Mouse (Mus musculus) spleen, adult 12 weeks (tissue): ENCODE results near the gene Slc2a13.

Experiments used
- DNase-seq: peaks from one replicate; pipeline ENCODE4 v3.0.0; 2022; ENCODE audit warnings: low spot score

The Slc2a13 gene

DNA sequence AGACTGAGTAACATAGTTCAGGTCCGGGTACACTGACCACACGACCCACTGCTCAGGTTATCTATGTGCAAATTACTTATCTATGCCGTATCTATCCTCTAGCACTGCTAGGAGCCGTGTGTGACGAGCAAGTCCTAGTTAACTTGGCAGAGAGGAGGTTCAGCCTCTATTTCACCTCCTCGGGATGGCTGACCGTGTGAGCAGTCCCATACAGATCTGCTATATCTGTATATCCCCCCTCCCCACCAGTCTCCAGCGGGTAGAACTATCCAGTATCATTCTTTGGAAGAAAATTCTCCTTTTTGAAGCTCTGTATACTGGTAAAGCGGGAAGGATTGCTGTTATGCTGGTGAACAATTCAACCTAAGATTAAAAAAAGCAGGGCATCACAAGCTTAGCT is 70.8 kb downstream of the Slc2a13 start:
- no peak for DNase-seq

DNA sequence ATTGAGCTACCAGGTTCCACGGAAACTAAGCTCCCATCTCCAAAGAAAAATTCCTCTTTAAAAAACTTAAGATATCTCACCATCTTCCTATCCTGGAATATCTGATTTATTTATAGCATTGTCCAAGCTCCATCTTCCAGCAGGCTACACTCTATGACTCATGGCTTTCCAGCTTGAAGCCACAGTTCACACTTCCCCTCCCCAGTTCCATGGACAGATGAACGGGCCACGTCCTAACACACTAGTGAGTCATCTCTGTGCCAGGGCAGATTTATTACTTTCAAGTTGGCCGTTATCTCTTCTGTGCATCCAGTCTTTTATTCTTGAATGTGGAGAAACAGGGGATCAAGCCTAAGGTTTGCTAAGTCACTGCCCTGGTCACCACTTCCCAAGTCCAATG is 78.0 kb downstream of the Slc2a13 start:
- DNase-seq, result no peak

DNA sequence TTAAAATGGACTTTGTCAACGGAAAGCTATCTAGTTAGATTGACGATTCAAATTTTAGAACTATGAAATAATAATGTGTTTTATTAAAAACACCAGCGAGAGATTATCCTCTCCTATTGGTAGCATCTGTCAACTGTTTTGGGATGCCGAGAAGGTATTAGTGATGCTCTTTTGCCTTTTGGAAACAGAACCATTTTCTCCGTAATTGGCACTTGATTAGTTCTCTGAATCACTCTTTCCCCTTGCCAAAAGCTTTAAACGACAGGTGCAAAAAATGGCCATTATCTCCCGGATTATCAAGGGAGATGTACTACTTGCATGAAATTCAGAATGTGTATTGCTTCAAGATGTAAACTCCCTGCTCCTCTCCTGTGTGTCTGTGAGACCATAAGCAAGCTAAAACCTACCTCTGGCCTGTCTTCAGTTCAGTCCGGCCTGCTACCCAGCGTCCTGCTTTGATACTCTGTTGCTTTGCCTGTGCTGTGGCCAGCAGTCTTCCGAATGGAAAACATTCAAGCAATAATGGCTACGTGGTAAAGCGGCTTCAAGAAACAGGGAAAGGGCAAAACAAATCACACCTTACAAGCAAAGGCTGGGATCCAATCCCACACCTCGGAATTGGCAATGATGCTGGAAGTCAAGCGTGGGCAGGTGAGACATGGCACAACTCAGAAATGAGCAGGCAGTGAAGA is 93.0 kb downstream of the Slc2a13 start:
- no peak for DNase-seq

DNA sequence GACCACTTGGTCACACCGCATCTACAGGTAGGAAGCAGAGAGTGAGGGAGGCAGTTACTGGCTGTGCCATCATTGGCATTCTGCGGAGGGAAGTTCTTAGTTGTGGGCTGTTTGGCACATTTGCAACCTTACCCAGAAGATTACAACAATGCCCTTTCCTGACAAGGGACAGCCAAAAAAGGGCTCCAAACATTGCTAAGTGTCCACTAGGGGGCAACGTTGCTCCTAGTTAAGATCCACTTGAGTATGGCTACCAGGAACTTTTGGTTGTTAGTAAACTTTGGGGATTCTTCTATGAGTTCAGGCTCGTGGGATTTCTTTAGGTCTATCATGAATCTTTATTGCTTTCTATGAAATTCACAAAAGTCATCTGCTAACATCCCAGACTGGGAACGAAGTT is 95.3 kb downstream of the Slc2a13 start:
- DNase-seq, result no peak

DNA sequence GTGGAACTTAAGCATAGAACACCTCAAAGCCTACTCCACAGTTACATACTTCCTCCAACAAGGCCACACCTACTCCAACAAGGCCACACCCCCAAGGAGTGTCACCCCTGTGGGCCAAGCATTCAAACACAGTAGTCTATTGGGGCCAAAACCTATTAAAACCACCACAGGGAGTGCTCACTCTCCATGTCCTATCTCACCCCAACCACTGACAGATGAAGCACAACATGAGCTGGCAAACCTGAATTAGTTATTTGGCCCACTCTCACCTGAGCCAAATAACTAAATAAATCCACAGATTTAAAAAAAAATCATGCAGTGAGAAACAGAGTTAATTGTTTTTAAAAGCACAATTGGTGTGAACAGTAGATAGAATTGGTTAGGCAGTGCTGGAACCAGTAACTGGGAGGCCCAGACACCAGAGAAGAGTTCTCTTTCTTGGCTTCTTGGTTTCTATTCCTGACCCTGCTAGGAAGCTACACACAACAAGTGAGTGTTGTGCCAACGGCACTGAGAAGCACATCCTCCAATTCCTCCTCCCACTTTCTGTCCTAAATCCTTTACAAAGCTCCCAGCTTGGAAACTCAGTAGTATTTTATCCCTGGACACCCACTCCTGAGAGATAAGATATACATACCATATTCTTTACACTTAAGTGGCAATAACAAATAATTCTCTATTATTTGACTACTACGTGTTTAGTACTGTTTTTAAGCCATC is 99.2 kb downstream of the Slc2a13 start:
- no peak for DNase-seq

DNA sequence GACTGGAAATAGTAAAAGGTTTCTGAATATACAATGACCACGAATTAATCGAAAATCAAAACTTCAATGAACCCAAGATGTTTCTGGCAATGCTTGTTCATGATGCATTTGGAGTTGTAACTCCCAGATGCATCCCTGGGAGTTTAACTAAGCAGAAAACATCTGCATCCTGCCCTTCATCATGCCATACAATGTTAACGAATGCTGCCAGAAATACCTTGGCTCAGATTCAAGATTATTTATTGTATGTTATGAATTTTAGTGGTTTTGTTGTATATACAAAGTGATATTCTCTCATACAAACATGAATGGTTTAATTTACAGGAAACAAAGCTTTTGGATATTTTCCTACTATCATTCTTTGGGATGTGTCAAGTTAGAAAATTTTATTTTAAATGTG is 107.7 kb downstream of the Slc2a13 start:
- no peak for DNase-seq

DNA sequence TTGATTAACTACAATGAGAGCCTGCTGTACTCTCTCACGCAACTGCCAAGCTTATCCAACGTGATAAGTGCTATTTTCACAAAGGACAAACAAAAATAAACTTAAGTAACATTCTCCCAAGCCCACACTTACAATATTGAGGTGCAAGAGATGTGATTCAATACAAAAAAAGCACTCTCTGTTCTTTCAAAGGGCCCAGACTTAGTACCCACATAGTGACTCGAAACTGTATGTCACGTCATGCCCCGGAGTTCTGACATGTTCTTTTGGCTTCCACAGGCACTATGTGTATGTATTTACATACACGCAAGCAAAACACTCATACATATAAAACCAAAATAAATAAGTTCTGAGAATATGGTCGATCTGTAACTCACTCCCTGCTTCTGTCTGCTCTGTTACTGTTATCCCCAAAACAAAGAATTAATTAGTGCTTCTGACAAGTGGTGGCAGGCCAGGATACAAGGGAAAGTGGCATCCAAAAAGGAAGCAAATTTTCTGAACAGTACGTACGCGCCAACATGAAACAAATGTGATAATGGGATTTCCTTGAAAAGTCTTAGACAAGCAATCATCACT is 109.1 kb downstream of the Slc2a13 start:
- no peak for DNase-seq

DNA sequence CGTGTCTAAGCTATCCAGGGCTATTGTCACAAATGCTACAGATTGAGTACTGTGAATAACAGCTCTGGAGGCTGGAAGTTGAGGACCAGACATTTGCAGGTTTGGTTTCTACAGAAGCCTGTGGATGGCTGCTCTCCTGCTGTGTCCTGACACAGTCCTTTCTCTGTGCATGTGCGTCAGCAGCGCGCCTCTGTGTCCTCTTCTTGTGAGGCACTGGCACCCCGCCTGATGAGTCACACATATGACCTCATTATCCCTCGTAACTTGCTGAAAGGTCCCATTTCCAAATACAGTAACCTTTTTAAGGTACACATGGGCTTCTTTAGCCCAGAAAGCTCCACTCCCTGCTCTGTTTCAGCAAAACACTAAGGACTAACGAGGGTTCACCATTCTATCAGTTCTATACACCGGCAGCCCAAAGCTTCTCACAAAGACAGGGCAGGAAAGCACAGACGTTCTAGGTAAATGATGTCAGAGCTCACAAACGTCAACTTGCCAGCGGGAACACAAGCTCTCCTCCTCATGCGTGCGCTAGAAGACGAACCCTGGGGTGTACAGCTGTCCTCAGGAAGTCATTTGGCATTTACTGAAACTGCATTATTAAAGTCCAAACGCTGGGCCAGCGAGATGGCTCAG is 109.9 kb downstream of the Slc2a13 start:
- no peak for DNase-seq

DNA sequence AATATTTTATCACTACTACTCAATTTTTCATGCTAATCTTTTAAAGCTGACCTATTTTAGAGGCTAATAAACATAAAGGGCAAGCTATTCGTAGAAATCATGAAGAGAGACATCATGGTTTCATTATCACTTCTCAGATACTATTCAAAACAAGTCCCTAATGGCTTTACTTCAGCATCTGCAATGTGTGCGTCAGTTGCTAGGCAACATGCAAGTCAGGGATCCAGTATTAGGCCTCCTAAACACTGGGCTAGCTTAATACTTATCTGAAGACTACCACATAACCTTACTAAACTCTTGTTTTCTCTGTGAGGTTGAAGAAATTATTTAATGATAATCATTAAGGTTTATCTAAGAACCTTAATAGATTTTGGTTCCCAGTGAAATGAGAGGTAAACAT is 111.1 kb downstream of the Slc2a13 start:
- no peak for DNase-seq

DNA sequence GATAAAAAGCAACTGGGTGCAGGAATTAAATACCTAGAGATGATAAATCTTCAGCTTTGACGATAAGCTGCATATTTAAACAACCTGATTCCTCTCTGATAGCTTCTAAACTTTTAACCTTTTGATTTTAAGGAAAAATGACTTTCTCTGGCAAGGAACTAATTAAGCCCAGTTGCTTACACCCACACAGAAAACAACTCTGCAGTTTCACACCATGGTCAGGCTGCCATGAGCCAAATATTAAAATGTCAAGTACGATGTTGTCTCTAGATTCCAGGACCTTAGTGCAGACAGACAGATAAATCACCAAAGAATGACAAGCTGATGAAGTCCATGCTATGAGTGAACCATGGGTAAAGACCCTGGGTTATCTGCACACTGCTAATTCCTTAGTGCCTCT is 115.9 kb downstream of the Slc2a13 start:
- DNase-seq, result no peak

DNA sequence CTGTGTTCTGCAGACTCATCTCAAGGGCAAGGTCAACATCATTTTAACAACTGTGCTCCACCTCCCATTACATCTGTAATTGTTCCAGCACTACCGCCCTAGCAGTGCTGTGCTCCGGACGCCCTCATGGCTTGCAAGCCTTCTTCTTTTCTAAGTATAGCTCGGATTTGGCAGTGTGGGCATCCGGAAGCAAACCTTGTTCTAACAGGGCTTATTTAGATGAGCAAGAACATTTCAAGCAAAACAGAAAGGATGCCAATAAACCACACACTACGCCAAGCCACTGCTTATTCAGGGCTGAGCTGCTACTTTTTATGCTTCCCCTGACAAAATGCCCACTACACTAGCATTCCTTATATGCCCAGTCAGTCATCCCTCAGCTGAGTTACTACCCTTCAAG is 127.7 kb downstream of the Slc2a13 start:
- no peak for DNase-seq

DNA sequence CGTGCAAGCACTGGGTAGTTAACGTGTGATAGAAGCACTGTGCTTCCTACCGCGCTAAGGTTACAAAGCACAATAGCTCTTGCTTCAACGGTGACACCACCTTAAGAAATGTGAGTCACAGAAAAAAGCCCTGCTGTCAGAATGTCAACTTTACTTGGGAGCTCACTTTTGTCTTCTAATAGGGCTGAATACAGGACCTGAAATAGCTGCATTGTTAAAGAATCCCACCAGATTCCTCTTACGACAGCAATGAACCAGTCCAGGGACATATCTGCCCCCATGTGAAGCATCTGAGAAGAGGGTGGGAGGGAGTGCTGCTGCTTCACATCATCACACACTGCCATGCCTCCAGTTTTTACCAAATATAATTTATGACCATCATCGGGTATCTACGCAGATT is 129.6 kb downstream of the Slc2a13 start:
- no peak for DNase-seq

DNA sequence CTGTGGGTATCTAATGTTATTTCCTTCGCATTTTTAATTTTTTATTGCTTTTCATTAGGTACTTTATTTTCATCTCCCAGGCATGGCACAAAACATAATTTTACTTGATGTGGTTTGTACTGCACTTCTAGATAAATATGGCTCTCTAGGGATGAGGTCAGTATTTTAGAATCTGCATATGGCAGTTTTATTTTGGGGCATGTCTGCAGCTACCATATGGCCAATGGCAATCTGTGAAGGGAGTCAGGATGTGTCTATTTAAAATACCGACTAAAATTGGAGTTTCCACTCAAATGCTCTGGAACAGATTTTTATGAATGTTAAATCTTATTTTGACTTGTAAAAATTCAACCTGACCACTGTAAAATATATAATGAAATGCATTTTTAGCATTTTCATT is 133.2 kb downstream of the Slc2a13 start:
- no peak for DNase-seq

DNA sequence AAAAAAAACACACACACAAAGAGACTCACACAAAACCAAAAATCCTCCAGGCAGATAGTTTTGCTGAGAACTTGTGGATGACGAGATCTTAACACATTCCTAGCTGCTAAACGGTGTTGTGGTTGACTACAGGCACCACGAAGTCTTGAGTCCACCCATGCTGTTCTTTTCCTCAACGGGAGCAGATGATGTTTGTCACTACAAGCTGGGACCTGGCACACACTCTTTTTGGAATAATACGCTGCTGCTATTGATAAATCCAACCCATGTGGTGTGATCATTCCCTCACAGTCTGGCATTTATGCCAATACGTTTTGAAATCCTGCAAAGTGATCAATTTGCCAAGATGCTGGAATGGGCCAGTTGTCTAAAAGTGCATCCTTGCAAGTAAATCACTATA is 147.6 kb downstream of the Slc2a13 start:
- DNase-seq, result no peak

DNA sequence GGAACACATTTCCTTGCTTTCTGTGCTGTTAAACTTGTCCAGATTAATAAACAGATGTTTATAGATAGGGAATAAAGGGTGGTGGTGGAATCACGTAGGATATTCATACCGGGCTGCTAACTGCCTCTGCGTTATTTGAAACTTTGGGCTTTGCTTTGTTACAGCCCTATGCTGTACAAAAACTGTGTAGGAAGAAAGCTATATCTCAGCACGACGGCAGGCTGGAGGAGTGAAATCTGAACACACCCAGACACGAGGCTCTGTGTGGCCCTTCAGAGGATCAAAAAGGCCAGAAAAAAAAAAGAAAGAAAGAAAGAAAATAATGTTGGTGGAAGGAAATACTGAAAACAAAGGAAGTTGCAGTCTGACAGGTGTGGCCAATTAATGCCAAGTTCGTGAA is 166.1 kb downstream of the Slc2a13 start:
- no peak for DNase-seq

DNA sequence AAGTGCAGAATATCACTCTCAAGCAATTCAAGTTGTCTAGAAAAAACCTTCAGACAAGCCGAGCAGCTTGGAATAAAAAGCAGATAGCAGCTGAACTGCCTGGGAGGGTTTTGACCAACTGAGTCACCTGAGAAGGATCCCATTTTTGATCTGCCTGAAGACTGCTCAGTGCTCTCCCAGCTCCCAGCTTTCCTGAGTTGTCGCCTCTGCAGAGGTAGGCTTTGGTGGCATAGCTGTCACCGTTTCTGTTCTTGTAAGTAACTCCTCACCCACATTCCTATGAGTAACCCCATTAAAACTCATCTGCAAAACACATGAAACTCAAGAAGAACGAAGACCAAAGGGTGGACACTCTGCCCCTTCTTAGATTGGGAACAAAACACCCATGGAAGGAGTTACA is 177.9 kb downstream of the Slc2a13 start:
- no peak for DNase-seq

DNA sequence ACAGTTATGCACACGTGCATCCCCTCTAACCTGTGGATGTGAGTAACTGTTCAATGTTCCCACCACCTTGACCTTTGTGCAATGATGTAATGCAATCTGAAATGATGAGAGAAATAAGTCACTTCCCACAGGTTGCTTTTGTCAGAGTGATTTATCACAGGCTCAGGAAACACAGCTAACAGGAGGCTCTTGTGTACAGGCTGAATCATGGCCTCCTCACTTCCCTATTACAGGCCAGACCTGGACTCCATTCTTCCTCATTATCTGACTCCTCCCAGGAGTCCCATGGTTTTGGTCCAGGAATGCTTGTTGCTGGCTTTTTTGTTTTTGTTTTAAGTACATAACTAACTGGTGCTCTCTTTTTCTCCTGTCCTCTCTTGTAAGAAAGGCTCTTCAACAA is 189.4 kb downstream of the Slc2a13 start:
- DNase-seq, result no peak

DNA sequence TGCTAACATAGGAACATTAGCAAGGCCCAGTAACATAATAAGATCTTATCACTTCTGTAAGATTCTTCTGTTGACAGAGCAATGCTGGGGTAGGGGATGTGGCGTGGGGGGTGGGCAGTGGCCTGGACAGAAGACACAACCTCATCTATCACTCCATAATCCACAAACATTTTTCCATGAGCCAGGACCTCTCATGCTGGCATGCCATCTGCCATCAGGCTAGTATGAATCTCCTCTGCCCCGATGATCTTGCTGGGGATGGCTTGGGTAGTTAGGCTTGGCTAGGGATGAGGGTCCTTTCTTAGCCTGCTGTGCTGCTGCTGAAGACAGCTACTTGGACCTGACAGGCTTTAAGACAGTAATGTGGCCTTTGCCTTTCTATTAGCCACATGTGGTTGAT is 190.5 kb downstream of the Slc2a13 start:
- DNase-seq, result no peak

DNA sequence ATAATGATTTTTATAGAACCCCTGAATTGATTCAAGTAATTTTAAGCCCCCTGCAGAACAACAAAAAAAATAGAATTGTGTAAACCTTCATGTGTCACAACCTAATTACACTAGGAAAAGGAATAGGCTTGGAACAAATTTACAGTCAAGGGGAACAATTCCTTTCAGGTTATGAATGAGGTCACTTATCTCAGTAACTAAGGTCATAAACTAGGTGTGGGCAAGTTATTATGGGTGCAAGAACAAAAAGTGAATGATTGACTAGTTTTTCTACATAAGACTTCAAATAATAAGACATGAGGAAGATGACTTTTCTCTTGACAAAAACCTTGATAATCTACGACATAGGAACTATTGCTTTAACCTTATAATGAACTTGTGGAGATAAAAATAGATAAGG is 191.2 kb downstream of the Slc2a13 start:
- DNase-seq, result no peak

DNA sequence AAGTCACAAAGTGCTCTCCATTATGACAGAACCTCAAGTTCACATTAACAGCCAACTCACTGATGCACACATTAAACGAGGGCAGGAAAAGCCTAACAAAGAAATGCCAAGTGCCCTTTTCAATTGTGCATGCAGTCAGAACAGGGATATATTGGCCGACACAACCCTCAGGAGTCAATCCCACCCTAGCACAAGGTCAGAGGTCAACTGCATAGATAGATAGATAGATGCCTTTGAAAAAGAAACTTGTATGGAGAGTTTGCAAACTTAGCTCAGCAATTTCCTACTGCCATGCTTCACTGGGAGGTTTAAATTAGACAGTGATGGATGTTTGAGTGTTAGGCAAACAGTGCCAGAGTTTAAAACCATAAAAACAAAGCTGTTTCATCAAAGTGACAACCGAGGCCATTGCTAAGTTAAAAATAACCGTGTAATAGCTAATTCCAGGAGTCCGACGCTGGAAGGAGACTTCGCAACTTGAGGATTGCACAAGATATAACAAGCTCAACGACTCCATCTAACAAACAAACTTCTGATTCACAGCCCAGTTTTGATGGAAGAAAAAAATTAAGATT is 194.2 kb downstream of the Slc2a13 start:
- no peak for DNase-seq

DNA sequence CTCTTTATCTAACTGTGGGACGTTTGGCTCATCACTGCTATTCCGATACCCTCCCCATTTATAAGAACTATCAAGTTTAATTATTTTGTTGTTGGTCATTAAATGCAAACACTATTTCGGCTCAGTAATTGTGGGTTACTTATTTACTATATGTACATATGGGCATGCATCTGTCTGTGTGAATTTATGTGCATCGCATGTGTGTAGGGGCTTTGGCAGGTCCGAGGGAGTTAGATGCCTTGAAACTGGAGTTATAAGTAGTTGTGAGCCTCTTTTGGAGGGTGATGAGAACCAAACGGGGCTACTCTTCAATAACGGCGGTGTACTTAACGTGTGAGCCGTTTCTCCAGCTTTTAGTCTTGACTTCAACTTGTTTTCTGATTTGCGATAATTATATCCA is 195.5 kb downstream of the Slc2a13 start:
- DNase-seq, result no peak

DNA sequence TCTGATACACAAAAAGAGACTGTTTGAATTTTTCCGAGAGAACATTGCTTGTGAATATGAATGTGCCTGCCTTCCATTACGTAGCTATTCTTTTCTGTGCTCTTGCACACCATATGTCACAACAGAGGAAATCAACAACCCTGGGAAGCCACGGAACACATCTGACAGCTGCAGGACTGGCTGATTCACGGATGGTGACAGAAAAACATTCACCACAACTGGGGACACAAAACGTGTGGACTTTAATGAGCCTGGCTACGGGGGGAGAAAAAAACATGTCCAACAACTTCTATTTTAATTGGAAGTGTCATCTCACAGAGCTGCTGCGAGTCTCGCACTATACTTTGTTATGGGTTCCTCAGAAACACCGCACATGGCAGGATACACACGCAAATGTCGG is 196.0 kb downstream of the Slc2a13 start:
- no peak for DNase-seq

DNA sequence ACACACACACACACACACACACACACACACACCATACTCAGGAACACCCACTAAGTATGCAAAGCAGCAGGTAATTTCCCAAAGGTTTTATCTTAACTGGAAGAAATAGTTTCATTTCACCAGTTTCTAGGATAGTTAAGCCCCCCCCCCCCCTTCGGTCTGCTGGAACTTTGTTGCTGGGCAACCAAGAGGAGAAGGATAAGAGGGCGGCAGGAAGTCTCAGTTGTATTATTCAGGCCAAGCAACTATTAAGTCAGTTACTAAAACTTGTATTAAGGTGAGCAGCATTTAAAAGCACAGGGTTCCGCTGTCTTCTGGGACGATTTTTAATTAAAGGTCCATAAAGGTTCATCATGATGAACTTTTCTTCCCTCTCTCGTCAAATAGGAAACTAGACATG is 198.6 kb downstream of the Slc2a13 start:
- DNase-seq, result no peak
